Mouse (Mus musculus): ENCODE measurements around the gene Eif3i.

Gene Eif3i

GRCm38 (mm10) chr4:129600233-129601158 lies at the start of gene Eif3i, which contains the start of gene Tmem234:
Eif3i (minus strand) TSS chr4:129600648.
Tmem234 (plus strand) TSS chr4:129600668.
- peak; percentile 92 for DNase-seq

GRCm38 (mm10) chr4:129648656-129649055 lies 48.2 kb upstream of the Eif3i start:
- no peak for DNase-seq

- DNase-seq = no peak
These were observed 44.8 kb upstream of the Eif3i start for GRCm38 (mm10) chr4:129645204-129645603.

GRCm38 (mm10) chr4:129641756-129642155 lies 41.3 kb upstream of the Eif3i start:
- no peak for DNase-seq

GRCm38 (mm10) chr4:129640638-129641467 lies 40.4 kb upstream of the Eif3i start, which contains the start of gene Txlna:
Txlna (minus strand) TSS chr4:129641065.
- peak; percentile 99 for DNase-seq

- DNase-seq = no peak
These were observed 39.7 kb upstream of the Eif3i start for GRCm38 (mm10) chr4:129640101-129640637.

GRCm38 (mm10) chr4:129639221-129639620 lies 38.8 kb upstream of the Eif3i start:
- no peak for DNase-seq

- no peak for DNase-seq
These were observed 33.4 kb upstream of the Eif3i start for GRCm38 (mm10) chr4:129633852-129634251.

- no peak for DNase-seq
These were observed 31.4 kb upstream of the Eif3i start for GRCm38 (mm10) chr4:129631867-129632266.

- no peak for DNase-seq
These were observed 30.5 kb upstream of the Eif3i start for GRCm38 (mm10) chr4:129630944-129631343.

- no peak for DNase-seq
These were observed 25.6 kb upstream of the Eif3i start for GRCm38 (mm10) chr4:129626035-129626434.

GRCm38 (mm10) chr4:129625496-129625895 lies 25.0 kb upstream of the Eif3i start:
- DNase-seq = no peak

- DNase-seq = peak; percentile 82
These were observed 24.6 kb upstream of the Eif3i start for GRCm38 (mm10) chr4:129625029-129625370.

GRCm38 (mm10) chr4:129624281-129625028 lies 24.0 kb upstream of the Eif3i start:
- peak; percentile 94 for DNase-seq

- DNase-seq = peak; percentile 78
These were observed 23.2 kb upstream of the Eif3i start, which contains the start of gene Ccdc28b for GRCm38 (mm10) chr4:129623681-129624091. Ccdc28b (minus strand) TSS chr4:129623947.

GRCm38 (mm10) chr4:129622803-129623535 lies 22.5 kb upstream of the Eif3i start:
- no peak for DNase-seq

- no peak for DNase-seq
These were observed 21.8 kb upstream of the Eif3i start for GRCm38 (mm10) chr4:129622120-129622802.

GRCm38 (mm10) chr4:129621283-129621841 lies 20.9 kb upstream of the Eif3i start:
- no peak for DNase-seq

GRCm38 (mm10) chr4:129620419-129621282 lies 20.2 kb upstream of the Eif3i start:
- no peak for DNase-seq
